ENCODE assay signal across 2 mouse cellular contexts in the genomic region with DNA sequence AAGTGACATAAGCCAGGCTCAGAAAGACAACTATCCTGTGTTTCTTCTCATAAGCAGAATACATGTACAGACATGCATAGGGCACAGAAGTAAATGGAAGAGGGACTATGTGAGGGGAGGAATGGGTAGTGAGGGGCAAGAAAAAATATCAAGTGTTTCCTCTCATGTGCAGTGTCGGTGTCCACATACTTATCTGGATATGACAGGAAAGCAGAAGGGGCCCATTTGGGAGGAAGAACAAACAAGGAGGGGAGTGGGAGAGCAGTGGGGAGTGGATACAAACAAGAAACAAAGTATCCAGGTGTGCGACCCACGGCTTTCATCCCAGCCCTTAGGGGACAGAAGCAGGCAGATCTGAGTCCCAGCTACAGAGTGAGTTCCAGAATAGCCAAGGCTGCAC.
TF ChIP-seq lines count a peak whose summit lies in the region.

No protein-coding gene starts in this region.

TF ChIP-seq in CH12.LX, 34 proteins besides CTCF, POLR2A, EP300 and RAD21:
- TF ChIP-seq CHD1 (IDR thresholded peaks at IDR 0.05; ENCODE audit: low read depth, low read length) (peak; percentile 72; the same call in 1 of the 2 replicates), MYC (IDR thresholded peaks at IDR 0.05; ENCODE audit: low read depth, low read length) (no peak)

TF ChIP-seq in MEL, 35 proteins besides CTCF, POLR2A, EP300 and RAD21:
- no peak for TF ChIP-seq USF1 (IDR thresholded peaks at IDR 0.05; ENCODE audit: low read depth, low read length)
- no peak for TF ChIP-seq ZMIZ1 (IDR thresholded peaks at IDR 0.05; ENCODE audit: low read depth, low read length)
- TF ChIP-seq BHLHE40 (IDR thresholded peaks at IDR 0.05; ENCODE audit: borderline replicate concordance, low read depth, low read length), result peak; percentile 60; the same call in 1 of the 2 replicates
- TF ChIP-seq MXI1 (IDR thresholded peaks at IDR 0.05; ENCODE audit: low read depth, low read length), result no peak
- TF ChIP-seq ZKSCAN1 (IDR thresholded peaks at IDR 0.05; ENCODE audit: low read depth, low read length), result no peak
- TF ChIP-seq TBP (IDR thresholded peaks at IDR 0.05; ENCODE audit: low read depth, low read length), result no peak
- TF ChIP-seq USF2 (IDR thresholded peaks at IDR 0.05; ENCODE audit: borderline replicate concordance in 1 of 2, insufficient read depth in 1 of 2, low read depth in 1 of 2, low read length in 2 of 2), result no peak
- TF ChIP-seq KAT2A (conservative IDR thresholded peaks at IDR 0.05; ENCODE audit: low read depth, low read length), result no peak
- TF ChIP-seq POLR2AphosphoS5 (IDR thresholded peaks at IDR 0.05; ENCODE audit: borderline replicate concordance, low read depth, low read length), result no peak
- TF ChIP-seq NELFE (IDR thresholded peaks at IDR 0.05; ENCODE audit: low read depth, low read length), result peak; percentile 34; the same call in 1 of the 2 replicates
- TF ChIP-seq SMC3 (IDR thresholded peaks at IDR 0.05; ENCODE audit: low read depth, low read length), result no peak
- TF ChIP-seq TCF12 (IDR thresholded peaks at IDR 0.05; ENCODE audit: low read depth, low read length), result peak; percentile 41; the same call in 1 of the 2 replicates
- TF ChIP-seq CHD2 (IDR thresholded peaks at IDR 0.05; ENCODE audit: low read length), result no peak
- no peak for TF ChIP-seq POLR2AphosphoS2 (IDR thresholded peaks at IDR 0.05; ENCODE audit: low read length)
- TF ChIP-seq CHD1 (IDR thresholded peaks at IDR 0.05; ENCODE audit: low read depth, low read length), result 0 out of 2 replicates have a peak, but pooled peaks have one; percentile 2
- peak; percentile 50 for TF ChIP-seq TAL1 (IDR thresholded peaks at IDR 0.05; ENCODE audit: low read length)
- no peak for TF ChIP-seq E2F4 (IDR thresholded peaks at IDR 0.05; ENCODE audit: borderline replicate concordance, low read depth, low read length)
- TF ChIP-seq MAX (IDR thresholded peaks at IDR 0.05; ENCODE audit: low read length), result no peak
- TF ChIP-seq JUND (IDR thresholded peaks at IDR 0.05; ENCODE audit: low read depth, low read length), result no peak
- no peak for TF ChIP-seq MYB (IDR thresholded peaks at IDR 0.05; ENCODE audit: low read depth, low read length)
- TF ChIP-seq MYC (IDR thresholded peaks at IDR 0.05; ENCODE audit: low read depth, low read length), result no peak
- no peak for TF ChIP-seq HCFC1 (IDR thresholded peaks at IDR 0.05; ENCODE audit: low read depth, low read length)
- no peak for TF ChIP-seq ELF1 (IDR thresholded peaks at IDR 0.05; ENCODE audit: low read depth, low read length)
- no peak for TF ChIP-seq GABPA (IDR thresholded peaks at IDR 0.05; ENCODE audit: low read depth, low read length)
- no peak for TF ChIP-seq UBTF (IDR thresholded peaks at IDR 0.05; ENCODE audit: borderline replicate concordance, insufficient read depth, low read depth, low read length)
- peak; percentile 63 for TF ChIP-seq SIN3A (IDR thresholded peaks at IDR 0.05; ENCODE audit: low read length)
- no peak; the same call in 1 of the 2 replicates for TF ChIP-seq ETS1 (IDR thresholded peaks at IDR 0.05; ENCODE audit: low read depth, low read length)
- peak; percentile 46; the same call in 1 of the 2 replicates for TF ChIP-seq GATA1 (IDR thresholded peaks at IDR 0.05; ENCODE audit: low read depth, low read length)
- TF ChIP-seq MAZ (IDR thresholded peaks at IDR 0.05; ENCODE audit: low read depth, low read length), result peak; percentile 65; the same call in 1 of the 2 replicates
